Mouse (Mus musculus): ENCODE measurements at regions not wholly inside any gene's neighbourhood (a gene's known extent, or its start where the extent isn't known, plus 50 kb on each side); places are given as distances from the start of the nearest gene placed in this dataset.

DNA sequence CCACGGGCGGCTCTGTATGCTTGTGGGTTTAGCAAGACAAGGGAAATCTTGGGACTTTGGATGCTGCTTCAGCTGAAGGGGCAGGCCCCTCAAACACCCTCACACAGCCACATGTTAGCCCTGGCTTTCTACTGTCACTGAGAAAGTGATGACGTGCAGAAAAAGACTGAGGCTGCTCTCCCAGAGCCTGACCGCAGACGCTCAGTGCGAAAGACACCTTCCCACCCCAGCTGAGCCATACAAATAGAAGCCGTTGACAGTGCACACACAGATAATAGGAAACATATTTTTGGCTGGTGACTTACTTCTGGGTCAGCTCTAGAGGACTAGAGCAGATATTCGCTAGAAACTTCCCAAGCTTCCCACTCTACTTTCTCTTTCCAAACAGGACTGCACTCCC is 61.0 kb upstream of the Nudt7 start:
- DNase-seq, result no peak

DNA sequence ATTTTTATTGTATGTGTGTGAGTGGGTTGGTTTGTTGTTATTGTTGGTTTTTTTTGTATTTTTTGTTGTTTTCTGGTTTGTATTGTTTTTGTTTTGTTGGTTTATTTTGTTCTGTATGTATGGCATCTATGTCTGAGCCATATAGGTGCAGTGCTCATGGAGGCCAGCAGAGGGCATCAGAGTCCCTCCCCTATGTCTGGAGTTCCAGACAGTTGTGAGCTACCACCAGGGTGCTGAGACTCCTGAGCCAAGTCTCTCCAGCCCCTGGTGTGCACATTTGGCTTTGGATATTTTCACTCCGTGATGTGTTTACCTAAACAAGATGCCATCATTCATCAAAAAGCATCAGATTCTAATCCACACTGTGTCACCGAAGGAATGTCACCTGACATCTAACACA is 59.2 kb upstream of the Nudt7 start:
- peak; percentile 13 for DNase-seq

DNA sequence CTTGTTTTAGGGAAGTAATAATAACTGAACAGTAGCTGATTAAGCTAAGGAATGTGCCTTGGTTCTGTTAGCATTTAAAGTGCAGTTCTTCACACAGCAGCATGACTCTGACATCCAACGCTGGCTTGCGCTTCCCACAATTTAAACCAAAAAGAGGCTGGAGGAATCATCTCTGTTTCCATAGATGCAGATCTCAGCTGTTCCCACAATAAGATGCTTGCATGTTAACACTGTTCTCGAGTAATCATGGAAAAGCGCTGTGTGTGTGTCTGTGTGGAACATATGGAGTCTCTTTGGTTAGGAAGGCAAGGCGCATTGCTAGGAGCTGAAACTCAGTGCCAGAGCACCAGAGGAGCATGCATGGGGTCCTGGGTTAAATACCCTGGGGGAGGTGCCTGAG is 56.7 kb upstream of the Nudt7 start:
- no peak for DNase-seq

DNA sequence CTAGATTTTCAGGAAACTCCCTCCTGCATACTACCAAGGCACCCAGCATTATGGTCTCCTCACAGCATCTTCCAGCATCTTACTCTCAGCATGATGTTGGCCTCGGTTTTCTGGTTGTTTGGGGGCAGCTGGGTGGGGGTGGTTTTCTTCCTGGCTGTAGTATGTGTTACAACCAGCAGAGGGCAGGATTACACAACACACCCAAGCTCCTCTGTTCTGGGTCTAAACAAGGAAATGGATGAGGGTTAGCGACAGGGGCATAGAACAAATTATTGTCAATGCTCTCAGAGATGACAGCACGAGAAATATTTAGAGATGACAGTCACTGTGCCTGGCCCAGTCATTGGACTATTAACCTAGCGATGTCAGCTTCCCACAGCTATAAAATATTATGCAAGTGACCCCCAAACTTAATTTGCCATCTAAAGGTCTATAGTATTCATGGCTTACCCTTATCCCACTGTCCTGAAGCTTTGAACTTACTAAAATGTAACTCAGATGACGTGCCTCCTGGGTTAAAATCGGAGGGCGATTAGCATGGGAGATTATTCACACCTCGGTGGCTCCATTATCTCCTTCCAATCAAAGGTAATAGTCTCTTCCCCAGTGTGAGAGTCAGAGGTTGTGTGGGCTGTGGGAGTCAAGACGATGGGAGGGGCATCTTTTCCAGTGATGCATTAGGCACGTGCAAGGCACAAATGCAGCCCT is 52.2 kb upstream of the Nudt7 start:
- DNase-seq, result peak; percentile 16

DNA sequence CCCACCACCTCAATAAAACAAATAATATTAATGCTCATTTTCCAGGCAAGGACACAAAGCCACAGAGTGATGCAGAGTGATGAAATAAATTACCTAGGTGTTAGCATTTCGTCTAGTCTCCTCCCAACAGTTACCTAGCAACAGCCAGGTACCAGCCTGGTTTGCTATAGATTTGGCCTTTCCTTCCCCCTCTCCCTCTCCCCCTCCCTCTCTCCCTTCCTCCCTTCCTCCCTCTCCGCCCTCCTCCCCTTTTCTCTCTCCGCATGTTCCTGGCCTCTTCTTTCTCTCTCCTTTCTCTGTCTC is 51.6 kb upstream of the Nudt7 start:
- no peak for DNase-seq

Data from liver (tissue).